Mouse (Mus musculus) MEL (cell line): ENCODE results near the gene Tob2. TPM values are rescaled to one million over a fixed set of nuclear protein-coding genes. Genes with fewer than 3 reads are reported as not detected.

Source experiments
- DNase-seq: peaks from one replicate; pipeline ENCODE4 v3.0.0; 2011; ENCODE audit warnings: low read depth, low spot score
- H3K27ac ChIP-seq: 2 replicates; pipeline ENCODE4 v1.5.1; 2012; ENCODE audit warnings: low read depth, mild to moderate bottlenecking, control low read depth, low read length, moderate library complexity; ENCODE audit not compliant: control insufficient read depth
- H3K27me3 ChIP-seq, 2 experiments: fragments of 150-350 bp in 1 of 2; sonication (generic) in 1 of 2; 2 replicates each; pipeline ENCODE4 v1.6.1; 2012; ENCODE audit warnings: low read length in 2 of 2, mild to moderate bottlenecking in 2 of 2, improper control_type of control experiment in 1 of 2, moderate library complexity in 1 of 2; ENCODE audit not compliant: insufficient read depth in 2 of 2, control insufficient read depth in 1 of 2
- H3K36me3 ChIP-seq, 2 experiments: 2 replicates each; pipeline ENCODE4 v1.6.1; 2012 to 2014; ENCODE audit warnings: low read length in 2 of 2, improper control_type of control experiment in 1 of 2, inconsistent platforms in 1 of 2, mild to moderate bottlenecking in 1 of 2; ENCODE audit not compliant: insufficient read depth in 2 of 2, control insufficient read depth in 1 of 2
- H3K4me1 ChIP-seq, 2 experiments: fragments of 150-350 bp in 1 of 2; sonication (generic) in 1 of 2; 2 replicates each; pipeline ENCODE4 v1.6.1; 2012; ENCODE audit warnings: low read length in 2 of 2, improper control_type of control experiment in 1 of 2, mild to moderate bottlenecking in 1 of 2; ENCODE audit not compliant: insufficient read depth in 2 of 2, control insufficient read depth in 1 of 2
- H3K4me3 ChIP-seq, 2 experiments: fragments of 150-350 bp in 1 of 2; sonication (generic) in 1 of 2; 2 replicates each; pipeline ENCODE4 v1.5.1; 2012; ENCODE audit warnings: low read depth in 2 of 2, low read length in 2 of 2, mild to moderate bottlenecking in 2 of 2, moderate library complexity in 2 of 2, control low read depth in 1 of 2, improper control_type of control experiment in 1 of 2; ENCODE audit not compliant: control insufficient read depth in 1 of 2, insufficient read depth in 1 of 2
- H3K79me2 ChIP-seq: 2 replicates; pipeline ENCODE4 v1.6.1; 2012; ENCODE audit warnings: mild to moderate bottlenecking, low read length, moderate library complexity; ENCODE audit not compliant: control insufficient read depth, poor library complexity, insufficient read depth
- H3K9ac ChIP-seq: 2 replicates; pipeline ENCODE4 v1.6.1; 2012; ENCODE audit warnings: low read depth, mild to moderate bottlenecking, control low read depth, low read length, moderate library complexity; ENCODE audit not compliant: control insufficient read depth, poor library complexity, severe bottlenecking
- H3K9me3 ChIP-seq: fragments of 150-350 bp; sonication (generic); replicated peaks from 2 replicates; pipeline ENCODE4 v1.6.1; 2012; ENCODE audit warnings: mild to moderate bottlenecking, low read length, improper control_type of control experiment, moderate library complexity; ENCODE audit not compliant: insufficient read depth
- BHLHE40 ChIP-seq: IDR thresholded peaks from 2 replicates; pipeline ENCODE4 v1.6.1; 2012; ENCODE audit warnings: low read depth, mild to moderate bottlenecking, inconsistent platforms, low read length, improper control_type of control experiment, borderline replicate concordance
- CHD2 ChIP-seq: IDR thresholded peaks from 2 replicates; pipeline ENCODE4 v1.6.1; 2011; ENCODE audit warnings: low read length, improper control_type of control experiment
- CTCF ChIP-seq, 3 experiments: IDR thresholded peaks in 2 of 3; conservative IDR thresholded peaks in 1 of 3; 2 replicates each; pipeline ENCODE4 v1.5.1; 2011 to 2012; ENCODE audit warnings: low read length in 3 of 3, low read depth in 2 of 3, mild to moderate bottlenecking in 2 of 3, improper control_type of control experiment in 1 of 3, inconsistent platforms in 1 of 3, mixed read lengths in 1 of 3, moderate library complexity in 1 of 3; ENCODE audit not compliant: control insufficient read depth in 1 of 3, insufficient read depth in 1 of 3, poor library complexity in 1 of 3, severe bottlenecking in 1 of 3
- ELF1 ChIP-seq: IDR thresholded peaks from 2 replicates; pipeline ENCODE4 v1.6.1; 2014; ENCODE audit warnings: low read depth, mild to moderate bottlenecking, inconsistent platforms, low read length, improper control_type of control experiment, moderate library complexity
- ETS1 ChIP-seq: IDR thresholded peaks from 2 replicates; pipeline ENCODE4 v1.6.1; 2012; ENCODE audit warnings: low read depth, mild to moderate bottlenecking, inconsistent platforms, low read length, improper control_type of control experiment, moderate library complexity
- GATA1 ChIP-seq: IDR thresholded peaks from 2 replicates; pipeline ENCODE4 v1.6.1; 2011; ENCODE audit warnings: low read depth, low read length, improper control_type of control experiment
- MAX ChIP-seq: IDR thresholded peaks from 2 replicates; pipeline ENCODE4 v1.6.1; 2011; ENCODE audit warnings: low read length, improper control_type of control experiment
- MXI1 ChIP-seq: IDR thresholded peaks from 2 replicates; pipeline ENCODE4 v1.6.1; 2011; ENCODE audit warnings: mild to moderate bottlenecking, low read depth, low read length, improper control_type of control experiment
- MYB ChIP-seq: IDR thresholded peaks from 2 replicates; pipeline ENCODE4 v1.6.1; 2011; ENCODE audit warnings: mild to moderate bottlenecking, low read depth, low read length, improper control_type of control experiment
- NRF1 ChIP-seq: IDR thresholded peaks from 2 replicates; pipeline ENCODE4 v1.6.1; 2014; ENCODE audit warnings: low read depth, mild to moderate bottlenecking, inconsistent platforms, low read length, improper control_type of control experiment, moderate library complexity; ENCODE audit not compliant: poor library complexity, insufficient read depth, severe bottlenecking
- POLR2AphosphoS2 ChIP-seq: IDR thresholded peaks from 2 replicates; pipeline ENCODE4 v1.6.1; 2011; ENCODE audit warnings: low read length, improper control_type of control experiment
- RAD21 ChIP-seq: IDR thresholded peaks from 2 replicates; pipeline ENCODE4 v1.6.1; 2011; ENCODE audit warnings: mild to moderate bottlenecking, low read depth, low read length, improper control_type of control experiment
- SIN3A ChIP-seq: IDR thresholded peaks from 2 replicates; pipeline ENCODE4 v1.6.1; 2012; ENCODE audit warnings: low read length, improper control_type of control experiment, inconsistent platforms
- TAL1 ChIP-seq: IDR thresholded peaks from 2 replicates; pipeline ENCODE4 v1.6.1; 2012; ENCODE audit warnings: mild to moderate bottlenecking, inconsistent platforms, low read length, moderate library complexity, mixed read lengths
- TCF12 ChIP-seq: IDR thresholded peaks from 2 replicates; pipeline ENCODE4 v1.6.1; 2014; ENCODE audit warnings: low read depth, mild to moderate bottlenecking, inconsistent platforms, low read length, improper control_type of control experiment, moderate library complexity
- USF1 ChIP-seq: IDR thresholded peaks from 2 replicates; pipeline ENCODE4 v1.6.1; 2014; ENCODE audit warnings: low read depth, mild to moderate bottlenecking, inconsistent platforms, low read length, improper control_type of control experiment, moderate library complexity
- polyA plus RNA-seq, 2 experiments: library from polyadenylated mRNA; stranded (reverse) in 1 of 2; unstranded in 1 of 2; fragments of >175 nt in 1 of 2; fragments of >200 nt in 1 of 2; gene quantifications; 2 replicates each; pipeline versions ENCODE4 v1.2.1 to v1.2.4; 2012; ENCODE audit warnings: low replicate concordance in 2 of 2, low read depth in 1 of 2; ENCODE audit not compliant: insufficient read length in 2 of 2, insufficient read depth in 1 of 2, missing spikeins in 1 of 2
- total RNA-seq: library from RNA; depleted of rRNA; stranded (reverse); fragments of 300-350 nt; gene quantifications from 2 replicates; pipeline ENCODE4 v1.2.3, GENCODE M21; 2012

Gene Tob2
- total and polyA plus RNA-seq, 3 experiments, result 20.7 to 23.5 TPM; not detected in 1

GRCm38 (mm10) chr15:81810150-81810549, 48.4 kb downstream of the Tob2 start:
- peak; percentile 80 for DNase-seq
- TF ChIP-seq MXI1 (peak; percentile 74; the same call in 1 of the 2 replicates), MYB (no peak), TCF12 (no peak), ELF1 (0 out of 2 replicates have a peak, but pooled peaks have one; percentile 5), SIN3A (peak; percentile 10; the same call in 1 of the 2 replicates), BHLHE40 (0 out of 2 replicates have a peak, but pooled peaks have one; percentile 23), USF1 (no peak; the same call in 1 of the 2 replicates), MAX (0 out of 2 replicates have a peak, but pooled peaks have one; percentile 18)
- H3K4me1 ChIP-seq, result peaks cover 16 to 33% of the 10 kb centered on the region in 2 experiments

DNA sequence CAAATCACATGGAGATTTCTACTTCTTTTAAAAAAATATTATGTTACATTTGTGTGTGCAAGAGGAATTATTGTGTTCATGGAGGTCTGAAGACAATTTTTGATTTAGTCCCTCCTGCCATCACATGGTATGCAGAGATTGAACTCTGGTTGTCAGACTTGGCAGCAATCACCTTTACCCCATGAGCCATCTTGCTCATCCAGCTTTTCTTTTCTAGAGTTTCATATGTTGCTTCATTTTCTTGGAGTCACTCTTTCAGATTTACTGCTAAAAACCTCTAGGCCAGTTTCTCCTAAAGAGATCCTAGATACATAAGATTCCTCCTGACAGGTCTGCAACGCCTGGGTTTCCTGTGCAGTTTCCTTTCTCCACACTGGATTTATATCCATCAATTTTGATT, 49.0 kb downstream of the Tob2 start:
- H3K4me3 ChIP-seq, result peak overlapping the region; percentile 74 to 75
- peaks cover 15 to 27% of the 10 kb centered on the region in 2 experiments for H3K4me1 ChIP-seq
- H3K79me2 ChIP-seq, result peaks cover 6% of the 10 kb centered on the region
- H3K9me3 ChIP-seq, result no peaks in the 10 kb centered on the region
- no peaks in the 10 kb centered on the region for H3K27me3 ChIP-seq
- no peak overlapping the region for H3K27ac ChIP-seq
- no peak for DNase-seq
- peak overlapping the region; percentile 67; the same call in 1 of the 2 replicates for H3K9ac ChIP-seq
- TF ChIP-seq CHD2 (no peak), TAL1 (no peak), CTCF (IDR thresholded peaks at IDR 0.05 in 2 of 3, conservative IDR thresholded peaks at IDR 0.05 in 1 of 3; ENCODE audit: control insufficient read depth in 1 of 3, insufficient read depth in 1 of 3, low read depth in 2 of 3, low read length in 3 of 3, poor library complexity in 1 of 3, severe bottlenecking in 1 of 3) (no peak), GATA1 (no peak), SIN3A (no peak), ETS1 (no peak), BHLHE40 (no peak), RAD21 (no peak), NRF1 (no peak), POLR2AphosphoS2 (no peak)
- H3K36me3 ChIP-seq, result peaks cover 0 to 26% of the 10 kb centered on the region in 2 experiments; a peak in 2 of 4 replicates

More at GRCm38 (mm10) chr15:81810150-81810549, 48.4 kb downstream of the Tob2 start:
- Histone ChIP-seq H3K9me3 (no peaks in the 10 kb centered on the region), H3K9ac (peak overlapping the region; percentile 67), H3K27me3 (no peaks in the 10 kb centered on the region), H3K36me3 (peaks cover 0 to 31% of the 10 kb centered on the region in 2 experiments; a peak in 2 of 4 replicates), H3K4me3 (peak overlapping the region; percentile 74 to 75), H3K79me2 (peaks cover 6% of the 10 kb centered on the region), H3K27ac (peak overlapping the region; percentile 45)
